Mouse (Mus musculus) cortical plate, adult 2 months (tissue): ENCODE results near the gene Ffar1.

Experiments
- CTCF ChIP-seq: fragments of 200-500 bp; IDR thresholded peaks from 2 replicates; pipeline ENCODE4 v1.5.1; 2011; ENCODE audit warnings: mild to moderate bottlenecking, control low read depth, low read length; ENCODE audit not compliant: insufficient read depth; ENCODE audit errors: extremely low read depth
- POLR2A ChIP-seq: fragments of 200-500 bp; IDR thresholded peaks from 2 replicates; pipeline ENCODE4 v1.6.1; 2011; ENCODE audit warnings: mild to moderate bottlenecking, low read length, control low read depth; ENCODE audit not compliant: insufficient read depth; ENCODE audit errors: extremely low read depth

DNA sequence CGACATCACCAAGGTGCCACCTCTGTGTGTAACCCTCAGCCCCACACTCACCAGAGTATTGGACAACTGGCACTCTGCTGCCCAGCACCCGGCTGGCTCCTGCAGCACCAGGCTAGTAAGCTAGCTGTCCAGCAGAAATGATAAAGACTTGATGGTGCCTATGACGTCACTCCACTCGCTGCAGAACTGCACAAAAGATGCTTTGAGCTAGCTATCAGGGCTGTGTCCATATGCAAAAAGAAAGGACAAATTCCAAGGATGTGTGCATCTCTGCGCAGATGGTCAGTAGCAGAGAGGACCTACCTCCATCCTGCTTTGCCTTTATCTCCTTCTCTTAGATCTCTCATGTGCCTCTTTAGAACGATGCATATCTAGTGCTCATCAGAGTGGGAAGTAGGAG, 5.3 kb downstream of the Ffar1 start, which contains the start of gene Ffar3:
- no peak for TF ChIP-seq POLR2A
- no peak for TF ChIP-seq CTCF
